Mouse (Mus musculus) MEL (cell line): ENCODE results near the gene Ntrk3.

ENCODE experiments used
- CTCF ChIP-seq, 3 experiments: IDR thresholded peaks in 2 of 3; conservative IDR thresholded peaks in 1 of 3; 2 replicates each; pipeline ENCODE4 v1.5.1; 2011 to 2012; ENCODE audit warnings: low read length in 3 of 3, low read depth in 2 of 3, mild to moderate bottlenecking in 2 of 3, improper control_type of control experiment in 1 of 3, inconsistent platforms in 1 of 3, mixed read lengths in 1 of 3, moderate library complexity in 1 of 3; ENCODE audit not compliant: control insufficient read depth in 1 of 3, insufficient read depth in 1 of 3, poor library complexity in 1 of 3, severe bottlenecking in 1 of 3
- EP300 ChIP-seq, 2 experiments: IDR thresholded peaks; 2 replicates each; pipeline ENCODE4 v1.6.1; 2011; ENCODE audit warnings: improper control_type of control experiment in 2 of 2, low read length in 2 of 2, low read depth in 1 of 2, mild to moderate bottlenecking in 1 of 2
- KAT2A ChIP-seq: conservative IDR thresholded peaks from 2 replicates; pipeline ENCODE4 v1.6.1; 2012; ENCODE audit warnings: low read depth, low read length, improper control_type of control experiment, inconsistent platforms
- MEF2A ChIP-seq: IDR thresholded peaks from 2 replicates; pipeline ENCODE4 v1.6.1; 2014; ENCODE audit warnings: low read depth, mild to moderate bottlenecking, inconsistent platforms, low read length, improper control_type of control experiment; ENCODE audit not compliant: poor library complexity, insufficient replicate concordance, severe bottlenecking; ENCODE audit errors: extremely low read depth
- POLR2A ChIP-seq, 2 experiments: IDR thresholded peaks; 2 replicates each; pipeline ENCODE4 v1.6.1; 2011 to 2012; ENCODE audit warnings: low read length in 2 of 2, mild to moderate bottlenecking in 2 of 2, control low read depth in 1 of 2, improper control_type of control experiment in 1 of 2, low read depth in 1 of 2, moderate library complexity in 1 of 2; ENCODE audit not compliant: control insufficient read depth in 1 of 2, insufficient read depth in 1 of 2, poor library complexity in 1 of 2

DNA sequence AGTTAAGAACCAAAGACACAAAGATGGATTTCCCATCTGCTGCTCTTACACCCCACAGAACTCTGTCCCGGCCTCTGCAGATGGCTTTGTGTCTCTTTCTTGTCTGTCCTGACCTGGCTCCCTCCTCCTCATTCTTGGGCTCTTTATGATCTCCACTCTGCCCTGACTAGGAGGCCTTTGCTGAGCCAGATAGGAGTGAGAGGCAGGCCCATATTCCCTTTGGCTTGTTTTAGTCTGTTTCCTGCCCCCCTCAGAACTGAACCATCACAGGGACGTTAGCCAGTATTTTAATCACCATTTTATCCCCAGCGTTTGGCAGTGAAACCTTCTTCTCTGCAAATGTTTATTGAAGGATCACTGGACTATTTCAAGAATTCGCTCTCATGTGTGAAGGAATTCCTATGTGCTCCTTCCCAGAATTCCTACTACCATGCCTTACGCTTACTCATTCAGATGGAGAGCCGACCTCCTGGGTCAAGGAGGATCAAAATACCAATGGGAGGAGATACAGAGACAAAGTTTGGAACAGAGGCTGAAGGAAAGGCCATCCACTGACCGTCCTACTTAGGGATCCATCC, 31.4 kb upstream of the Ntrk3 start:
- TF ChIP-seq CTCF (IDR thresholded peaks at IDR 0.05 in 2 of 3, conservative IDR thresholded peaks at IDR 0.05 in 1 of 3; ENCODE audit: control insufficient read depth in 1 of 3, insufficient read depth in 1 of 3, low read depth in 2 of 3, low read length in 3 of 3, poor library complexity in 1 of 3, severe bottlenecking in 1 of 3) = no peak
- TF ChIP-seq POLR2A (IDR thresholded peaks at IDR 0.05; ENCODE audit: control insufficient read depth in 1 of 2, insufficient read depth in 1 of 2, low read depth in 1 of 2, low read length in 2 of 2, poor library complexity in 1 of 2) = no peak
- TF ChIP-seq KAT2A = no peak
- no peak for TF ChIP-seq EP300 (IDR thresholded peaks at IDR 0.05; ENCODE audit: low read depth in 1 of 2, low read length in 2 of 2)
- no peak for TF ChIP-seq MEF2A
